Mouse (Mus musculus): Measurements from ENCODE around the gene Nwd2. TPM values are rescaled to one million over a fixed set of nuclear protein-coding genes. Genes with fewer than 3 reads are reported as not detected.

The Nwd2 gene
- polyA plus RNA-seq (2015; fragmentation: Nextera tagmentation; extraction: Ambion mirVana), result 0.31 and 0.75 TPM in 2 replicates

DNA sequence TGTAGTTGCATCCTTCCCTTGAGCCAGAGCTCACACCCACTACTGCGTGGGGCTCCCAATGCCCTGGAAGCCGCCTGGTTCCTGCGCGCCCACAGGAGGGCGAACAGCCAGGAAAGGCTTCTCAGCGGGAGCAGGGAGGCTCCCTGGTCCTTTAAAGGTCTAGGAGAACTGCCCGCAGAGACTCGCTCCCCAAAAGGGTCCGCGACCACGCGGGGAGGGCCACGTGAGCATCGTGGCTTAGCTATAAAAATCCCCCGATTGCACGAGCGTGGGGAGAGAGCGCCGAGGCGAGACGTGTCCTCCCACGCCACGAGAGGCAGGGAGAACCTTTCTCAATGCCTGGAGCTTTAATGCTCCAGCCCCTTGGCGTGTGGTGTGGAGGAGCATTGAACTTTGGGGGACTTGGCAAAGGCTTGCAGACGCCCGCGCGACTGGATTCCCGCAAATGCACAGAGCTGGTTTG, at the start of gene Nwd2:
Nwd2 (plus strand) TSS at position 33 of the 463 bp plus-strand sequence.
- peaks cover 44% of the 10 kb centered on the region for H3K27me3 ChIP-seq (ENCODE audit: insufficient read depth, low read length)
- under 1% methylated on average over 29 of the region's 29 CpGs for WGBS

DNA sequence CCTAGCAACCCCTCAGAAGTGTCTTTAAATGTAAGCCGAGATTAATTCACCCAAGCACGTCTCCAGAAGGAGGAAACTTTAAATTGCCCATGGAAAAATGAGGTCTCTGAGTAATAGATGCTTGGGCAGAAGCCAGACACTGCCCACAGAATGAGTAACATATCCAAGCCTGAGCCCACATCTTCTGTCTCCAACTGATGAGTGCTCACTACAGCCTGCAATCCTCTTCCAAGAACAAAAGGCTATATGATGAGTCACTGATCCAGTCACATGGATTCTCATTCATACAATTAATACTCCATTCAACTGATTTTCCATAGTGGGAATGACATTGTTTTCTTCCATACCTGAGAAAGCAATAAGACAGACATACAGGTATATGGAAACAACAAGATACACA, 41.5 kb upstream of the Nwd2 start:
- no peak for ATAC-seq (ENCODE audit: low FRiP score, low TSS enrichment)
- no peak overlapping the region for H3K9ac ChIP-seq (replicated peaks; ENCODE audit: low read length)
- no peak overlapping the region for H3K27ac ChIP-seq (ENCODE audit: low read length)
- H3K36me3 ChIP-seq (ENCODE audit: insufficient read depth, low read length), result no peaks in the 10 kb centered on the region
- no peak overlapping the region for H3K4me2 ChIP-seq (replicated peaks; ENCODE audit: low read depth, low read length)
- WGBS, result 73% methylated on average over 2 of the region's 2 CpGs
- H3K27me3 ChIP-seq (ENCODE audit: insufficient read depth, low read length), result no peaks in the 10 kb centered on the region
- H3K4me3 ChIP-seq (ENCODE audit: low read length), result no peak overlapping the region
- no peaks in the 10 kb centered on the region for H3K9me3 ChIP-seq (ENCODE audit: low read length)
- H3K4me1 ChIP-seq (ENCODE audit: insufficient read depth, low read length), result no peaks in the 10 kb centered on the region

More for the DNA sequence above, at the start of gene Nwd2:
- Histone ChIP-seq H3K27ac (ENCODE audit: low read length) (no peak within 1 kb of the TSS), H3K9ac (replicated peaks; ENCODE audit: low read length) (peak within 1 kb of the TSS; percentile 47), H3K4me3 (ENCODE audit: low read length) (peak within 1 kb of the TSS; percentile 58), H3K4me1 (ENCODE audit: insufficient read depth, low read length) (peaks cover 10% of the 10 kb centered on the region), H3K36me3 (ENCODE audit: insufficient read depth, low read length) (no peaks in the 10 kb centered on the region), H3K9me3 (ENCODE audit: low read length) (no peaks in the 10 kb centered on the region), H3K4me2 (replicated peaks; ENCODE audit: low read depth, low read length) (peak within 1 kb of the TSS; percentile 92)
- peak; percentile 24; the same call in 1 of the 2 replicates for ATAC-seq (ENCODE audit: low FRiP score, low TSS enrichment)

DNA sequence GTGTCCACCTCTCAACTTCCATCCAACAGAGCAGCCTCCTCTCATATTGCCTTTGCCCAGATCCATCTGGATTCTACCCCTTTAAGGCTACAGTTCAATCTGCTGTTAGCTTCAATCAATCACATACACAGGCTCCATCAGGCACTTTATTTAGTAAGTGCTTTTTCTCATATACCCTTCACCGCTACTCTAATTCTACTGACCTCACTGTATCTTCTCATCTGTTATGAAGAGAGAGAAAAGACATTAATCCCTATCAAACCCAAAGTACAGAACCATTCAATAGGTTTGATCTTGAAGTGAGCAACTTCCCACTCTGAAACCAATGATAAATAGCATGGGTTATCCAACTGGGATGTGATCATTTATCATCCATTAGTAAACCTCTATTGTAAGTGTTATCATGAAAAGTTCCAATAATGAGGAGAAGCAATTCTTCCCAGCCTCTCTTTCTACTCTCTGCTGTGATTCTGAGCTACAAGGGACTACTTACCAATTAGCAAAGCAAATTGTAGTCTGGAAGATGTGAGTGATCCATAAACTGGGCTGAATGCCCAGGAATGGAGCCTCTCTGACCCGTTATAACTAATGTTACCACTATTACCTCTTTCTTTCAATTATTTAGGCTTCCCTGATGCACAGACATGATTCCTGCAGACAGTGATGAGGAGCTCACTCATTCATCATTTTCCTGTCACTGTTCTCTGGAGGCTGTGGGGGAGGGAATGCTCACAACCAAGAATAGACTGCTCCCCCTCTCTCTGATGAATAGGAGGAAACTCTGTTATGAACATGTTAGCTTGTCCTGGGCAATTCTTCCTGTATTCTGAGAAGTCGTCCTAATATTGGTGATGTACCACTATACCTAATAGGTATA, 31.9 kb upstream of the Nwd2 start:
- Histone ChIP-seq H3K4me3 (ENCODE audit: low read length) (no peak overlapping the region), H3K27me3 (ENCODE audit: insufficient read depth, low read length) (no peaks in the 10 kb centered on the region), H3K27ac (ENCODE audit: low read length) (no peak overlapping the region), H3K36me3 (ENCODE audit: insufficient read depth, low read length) (no peaks in the 10 kb centered on the region), H3K9ac (replicated peaks; ENCODE audit: low read length) (no peak overlapping the region), H3K4me1 (ENCODE audit: insufficient read depth, low read length) (no peaks in the 10 kb centered on the region), H3K9me3 (ENCODE audit: low read length) (no peaks in the 10 kb centered on the region), H3K4me2 (replicated peaks; ENCODE audit: low read depth, low read length) (no peak overlapping the region)
- WGBS, result 72% methylated on average over 3 of the region's 3 CpGs
- no peak for ATAC-seq (ENCODE audit: low FRiP score, low TSS enrichment)

- Histone ChIP-seq H3K4me2 (replicated peaks; ENCODE audit: low read depth, low read length) (no peak overlapping the region), H3K4me3 (ENCODE audit: low read length) (no peak overlapping the region), H3K27ac (ENCODE audit: low read length) (no peak overlapping the region), H3K27me3 (ENCODE audit: insufficient read depth, low read length) (no peaks in the 10 kb centered on the region), H3K9me3 (ENCODE audit: low read length) (no peaks in the 10 kb centered on the region), H3K36me3 (ENCODE audit: insufficient read depth, low read length) (no peaks in the 10 kb centered on the region), H3K4me1 (ENCODE audit: insufficient read depth, low read length) (no peaks in the 10 kb centered on the region), H3K9ac (replicated peaks; ENCODE audit: low read length) (no peak overlapping the region)
- 57% methylated on average over 3 of the region's 3 CpGs for WGBS
- no peak for ATAC-seq (ENCODE audit: low FRiP score, low TSS enrichment)
Observed at GRCm38 (mm10) chr5:63624123-63624522, 24.8 kb upstream of the Nwd2 start.

- Histone ChIP-seq H3K27ac (ENCODE audit: low read length) (no peak overlapping the region), H3K9ac (replicated peaks; ENCODE audit: low read length) (no peak overlapping the region), H3K36me3 (ENCODE audit: insufficient read depth, low read length) (no peaks in the 10 kb centered on the region), H3K4me3 (ENCODE audit: low read length) (no peak overlapping the region), H3K9me3 (ENCODE audit: low read length) (no peaks in the 10 kb centered on the region), H3K27me3 (ENCODE audit: insufficient read depth, low read length) (no peaks in the 10 kb centered on the region), H3K4me1 (ENCODE audit: insufficient read depth, low read length) (no peaks in the 10 kb centered on the region), H3K4me2 (replicated peaks; ENCODE audit: low read depth, low read length) (no peak overlapping the region)
- 88% methylated on average over 1 of the region's 1 CpGs for WGBS
- ATAC-seq (ENCODE audit: low FRiP score, low TSS enrichment), result no peak
Observed at GRCm38 (mm10) chr5:63627832-63628530, 20.9 kb upstream of the Nwd2 start.

- H3K4me2 ChIP-seq (replicated peaks; ENCODE audit: low read depth, low read length), result no peak overlapping the region
- H3K4me3 ChIP-seq (ENCODE audit: low read length), result no peak overlapping the region
- no peaks in the 10 kb centered on the region for H3K9me3 ChIP-seq (ENCODE audit: low read length)
- H3K27me3 ChIP-seq (ENCODE audit: insufficient read depth, low read length), result no peaks in the 10 kb centered on the region
- H3K36me3 ChIP-seq (ENCODE audit: insufficient read depth, low read length), result no peaks in the 10 kb centered on the region
- WGBS, result 56% methylated on average over 3 of the region's 3 CpGs
- ATAC-seq (ENCODE audit: low FRiP score, low TSS enrichment), result no peak
- no peak overlapping the region for H3K9ac ChIP-seq (replicated peaks; ENCODE audit: low read length)
- no peak overlapping the region for H3K27ac ChIP-seq (ENCODE audit: low read length)
- no peaks in the 10 kb centered on the region for H3K4me1 ChIP-seq (ENCODE audit: insufficient read depth, low read length)
Observed at GRCm38 (mm10) chr5:63628531-63628871, 20.4 kb upstream of the Nwd2 start.

GRCm38 (mm10) chr5:63634636-63635035, 14.3 kb upstream of the Nwd2 start:
- H3K27ac ChIP-seq (ENCODE audit: low read length), result no peak overlapping the region
- ATAC-seq (ENCODE audit: low FRiP score, low TSS enrichment), result no peak
- 58% methylated on average over 2 of the region's 2 CpGs for WGBS

GRCm38 (mm10) chr5:63648187-63648586, 715 bp upstream of the Nwd2 start:
- H3K27me3 ChIP-seq (ENCODE audit: insufficient read depth, low read length), result peaks cover 44% of the 10 kb centered on the region
- 39% methylated on average over 2 of the region's 2 CpGs for WGBS
- no peak for ATAC-seq (ENCODE audit: low FRiP score, low TSS enrichment)

More at GRCm38 (mm10) chr5:63634636-63635035, 14.3 kb upstream of the Nwd2 start:
- no peak overlapping the region for H3K4me3 ChIP-seq (ENCODE audit: low read length)
- no peaks in the 10 kb centered on the region for H3K27me3 ChIP-seq (ENCODE audit: insufficient read depth, low read length)
- H3K9me3 ChIP-seq (ENCODE audit: low read length), result no peaks in the 10 kb centered on the region
- H3K4me2 ChIP-seq (replicated peaks; ENCODE audit: low read depth, low read length), result no peak overlapping the region
- H3K36me3 ChIP-seq (ENCODE audit: insufficient read depth, low read length), result no peaks in the 10 kb centered on the region
- H3K9ac ChIP-seq (replicated peaks; ENCODE audit: low read length), result no peak overlapping the region
- H3K4me1 ChIP-seq (ENCODE audit: insufficient read depth, low read length), result no peaks in the 10 kb centered on the region

GRCm38 (mm10) chr5:63649533-63650464, 897 bp downstream of the Nwd2 start:
- Histone ChIP-seq H3K36me3 (ENCODE audit: insufficient read depth, low read length) (no peaks in the 10 kb centered on the region), H3K4me3 (ENCODE audit: low read length) (peak overlapping the region; percentile 58), H3K4me2 (replicated peaks; ENCODE audit: low read depth, low read length) (peak overlapping the region; percentile 92), H3K9me3 (ENCODE audit: low read length) (no peaks in the 10 kb centered on the region), H3K27ac (ENCODE audit: low read length) (no peak overlapping the region), H3K4me1 (ENCODE audit: insufficient read depth, low read length) (peaks cover 10% of the 10 kb centered on the region), H3K27me3 (ENCODE audit: insufficient read depth, low read length) (peaks cover 44% of the 10 kb centered on the region), H3K9ac (replicated peaks; ENCODE audit: low read length) (peak overlapping the region; percentile 47)
- WGBS, result under 1% methylated on average over 78 of the region's 83 CpGs
- ATAC-seq (ENCODE audit: low FRiP score, low TSS enrichment), result peak; percentile 88

More at GRCm38 (mm10) chr5:63648187-63648586, 715 bp upstream of the Nwd2 start:
- Histone ChIP-seq H3K4me1 (ENCODE audit: insufficient read depth, low read length) (peaks cover 10% of the 10 kb centered on the region), H3K9ac (replicated peaks; ENCODE audit: low read length) (no peak overlapping the region), H3K36me3 (ENCODE audit: insufficient read depth, low read length) (no peaks in the 10 kb centered on the region), H3K4me2 (replicated peaks; ENCODE audit: low read depth, low read length) (no peak overlapping the region), H3K27ac (ENCODE audit: low read length) (no peak overlapping the region), H3K4me3 (ENCODE audit: low read length) (no peak overlapping the region), H3K9me3 (ENCODE audit: low read length) (no peaks in the 10 kb centered on the region)
